Mouse (Mus musculus) midbrain, embryonic 15.5 days (tissue): ENCODE data around the gene Sf1. TPM values are rescaled to one million over a fixed set of nuclear protein-coding genes. Genes with fewer than 3 reads are reported as not detected.
A peak's percentile ranks its signal among the peaks of the same experiment; 100 is the strongest.

Experiments
- ATAC-seq: fragments of 200-750 bp; cut with Nextera tagmentation; replicated peaks from 2 replicates; pipeline ENCODE4 v1.8.0; 2017; ENCODE audit warnings: moderate TSS enrichment
- H3K27ac ChIP-seq: fragments of 300-500 bp; sonication (generic); 2 replicates; pipeline ENCODE4 v1.5.1; 2015; ENCODE audit warnings: mild to moderate bottlenecking, inconsistent platforms
- H3K27me3 ChIP-seq: fragments of 300-500 bp; sonication (generic); replicated peaks from 2 replicates; pipeline ENCODE4 v1.6.1; 2015; ENCODE audit warnings: inconsistent platforms
- H3K36me3 ChIP-seq: fragments of 300-500 bp; sonication (generic); replicated peaks from 2 replicates; pipeline ENCODE4 v1.6.1; 2015; ENCODE audit warnings: inconsistent platforms
- H3K4me1 ChIP-seq: fragments of 300-500 bp; sonication (generic); 2 replicates; pipeline ENCODE4 v1.6.1; 2015; ENCODE audit warnings: inconsistent platforms
- H3K4me2 ChIP-seq: fragments of 300-500 bp; sonication (generic); 2 replicates; pipeline ENCODE4 v1.6.1; 2015; ENCODE audit warnings: inconsistent platforms, mild to moderate bottlenecking, moderate library complexity
- H3K4me3 ChIP-seq: fragments of 300-500 bp; sonication (generic); 2 replicates; pipeline ENCODE4 v1.5.1; 2015; ENCODE audit warnings: mild to moderate bottlenecking, inconsistent platforms
- H3K9ac ChIP-seq: fragments of 300-500 bp; sonication (generic); 2 replicates; pipeline ENCODE4 v1.6.1; 2015; ENCODE audit warnings: mild to moderate bottlenecking, inconsistent platforms
- H3K9me3 ChIP-seq: fragments of 300-500 bp; sonication (generic); 2 replicates; pipeline ENCODE4 v1.6.1; 2016; ENCODE audit warnings: inconsistent platforms
- WGBS: fragments of 180-500 bp; shearing (Covaris S2); methylation state at CpG from one replicate; pipeline ENCODE4 v1.1.7; 2015; ENCODE audit warnings: mixed read lengths; 5-methylcytosine and 5-hydroxymethylcytosine counted together
- polyA plus RNA-seq: library from polyadenylated mRNA; unstranded; fragments of >200 nt; fragmentation: Nextera tagmentation; extraction: Ambion mirVana; gene quantifications from 2 replicates; pipeline ENCODE4 v1.2.1, GENCODE M21; 2015

Sf1 gene
- polyA plus RNA-seq, 1 experiment from 2014 or later: 112 TPM

- H3K27me3 ChIP-seq: no peaks in the 10 kb centered on the region
- peak; percentile 0; the same call in 1 of the 2 replicates for ATAC-seq
- peak overlapping the region; percentile 96 for H3K4me3 ChIP-seq
- peaks cover 28% of the 10 kb centered on the region for H3K36me3 ChIP-seq
- peak overlapping the region; percentile 99 for H3K27ac ChIP-seq
- H3K4me2 ChIP-seq: peak overlapping the region; percentile 88
- peak overlapping the region; percentile 99 for H3K9ac ChIP-seq
- H3K4me1 ChIP-seq: peaks cover 29% of the 10 kb centered on the region
- no peaks in the 10 kb centered on the region for H3K9me3 ChIP-seq
- under 1% methylated on average over 55 of the region's 55 CpGs for WGBS
Observed at GRCm38 (mm10) chr19:6364317-6364725, 831 bp downstream of the Sf1 start.

GRCm38 (mm10) chr19:6364842-6365241 is 1.4 kb downstream of the Sf1 start:
- H3K36me3 ChIP-seq: peaks cover 31% of the 10 kb centered on the region
- H3K4me3 ChIP-seq: peak overlapping the region; percentile 96
- H3K4me1 ChIP-seq: peaks cover 29% of the 10 kb centered on the region
- no peaks in the 10 kb centered on the region for H3K9me3 ChIP-seq
- H3K4me2 ChIP-seq: peak overlapping the region; percentile 88
- no peaks in the 10 kb centered on the region for H3K27me3 ChIP-seq
- no peak overlapping the region for H3K27ac ChIP-seq
- 5% methylated on average over 2 of the region's 2 CpGs for WGBS
- H3K9ac ChIP-seq: peak overlapping the region; percentile 99
- ATAC-seq: no peak

- Histone ChIP-seq H3K27ac (no peak overlapping the region), H3K9me3 (no peaks in the 10 kb centered on the region), H3K4me2 (no peak overlapping the region), H3K4me3 (no peak overlapping the region), H3K27me3 (no peaks in the 10 kb centered on the region), H3K9ac (no peak overlapping the region), H3K4me1 (peaks cover 16% of the 10 kb centered on the region), H3K36me3 (peaks cover 77% of the 10 kb centered on the region)
- ATAC-seq: no peak
- WGBS: 93% methylated on average over 2 of the region's 2 CpGs
Observed at GRCm38 (mm10) chr19:6370175-6370574, 6.7 kb downstream of the Sf1 start.

- Histone ChIP-seq H3K4me2 (no peak overlapping the region), H3K36me3 (peaks cover 81% of the 10 kb centered on the region), H3K9me3 (no peaks in the 10 kb centered on the region), H3K4me3 (no peak overlapping the region), H3K4me1 (peaks cover 5% of the 10 kb centered on the region; the same call in 1 of the 2 replicates), H3K27me3 (no peaks in the 10 kb centered on the region), H3K27ac (no peak overlapping the region), H3K9ac (no peak overlapping the region)
- no peak for ATAC-seq
- WGBS: 91% methylated on average over 3 of the region's 3 CpGs
Observed at GRCm38 (mm10) chr19:6372433-6372832, 8.9 kb downstream of the Sf1 start.

GRCm38 (mm10) chr19:6373539-6374400 is 10.3 kb downstream of the Sf1 start:
- H3K9me3 ChIP-seq: no peaks in the 10 kb centered on the region
- H3K9ac ChIP-seq: no peak overlapping the region
- H3K27ac ChIP-seq: no peak overlapping the region
- WGBS: 66% methylated on average over 12 of the region's 12 CpGs
- no peak overlapping the region for H3K4me3 ChIP-seq
- H3K4me2 ChIP-seq: no peak overlapping the region
- H3K27me3 ChIP-seq: no peaks in the 10 kb centered on the region
- ATAC-seq: 0 out of 2 replicates have a peak, but pooled peaks have one; percentile 27
- H3K36me3 ChIP-seq: peaks cover 74% of the 10 kb centered on the region
- H3K4me1 ChIP-seq: no peaks in the 10 kb centered on the region

- no peak overlapping the region for H3K27ac ChIP-seq
- no peaks in the 10 kb centered on the region for H3K27me3 ChIP-seq
- peaks cover 70% of the 10 kb centered on the region for H3K36me3 ChIP-seq
- no peaks in the 10 kb centered on the region for H3K4me1 ChIP-seq
- WGBS: 99% methylated on average over 10 of the region's 10 CpGs
- ATAC-seq: no peak
- H3K4me3 ChIP-seq: no peak overlapping the region
- no peaks in the 10 kb centered on the region for H3K9me3 ChIP-seq
- no peak overlapping the region for H3K9ac ChIP-seq
- H3K4me2 ChIP-seq: no peak overlapping the region
Observed at GRCm38 (mm10) chr19:6374571-6374970, 11.1 kb downstream of the Sf1 start.

GRCm38 (mm10) chr19:6375423-6376254 is 12.1 kb downstream of the Sf1 start:
- no peak; the same call in 1 of the 2 replicates for ATAC-seq
- Histone ChIP-seq H3K27me3 (no peaks in the 10 kb centered on the region), H3K4me3 (no peak overlapping the region), H3K4me1 (no peaks in the 10 kb centered on the region), H3K36me3 (peaks cover 63% of the 10 kb centered on the region), H3K27ac (no peak overlapping the region), H3K9ac (no peak overlapping the region), H3K9me3 (no peaks in the 10 kb centered on the region), H3K4me2 (no peak overlapping the region)
- WGBS: 90% methylated on average over 38 of the region's 42 CpGs

- no peaks in the 10 kb centered on the region for H3K4me1 ChIP-seq
- peaks cover 57% of the 10 kb centered on the region for H3K36me3 ChIP-seq
- no peak overlapping the region for H3K4me2 ChIP-seq
- no peak overlapping the region for H3K27ac ChIP-seq
- ATAC-seq: no peak
- no peak overlapping the region for H3K4me3 ChIP-seq
- no peaks in the 10 kb centered on the region for H3K9me3 ChIP-seq
- no peak overlapping the region for H3K9ac ChIP-seq
- WGBS: 73% methylated on average over 14 of the region's 14 CpGs
- no peaks in the 10 kb centered on the region for H3K27me3 ChIP-seq
Observed at GRCm38 (mm10) chr19:6376255-6376564, 12.7 kb downstream of the Sf1 start.

- H3K4me1 ChIP-seq: no peaks in the 10 kb centered on the region
- no peak overlapping the region for H3K4me3 ChIP-seq
- no peak for ATAC-seq
- no peak overlapping the region for H3K27ac ChIP-seq
- H3K4me2 ChIP-seq: no peak overlapping the region
- H3K9me3 ChIP-seq: no peaks in the 10 kb centered on the region
- peaks cover 53% of the 10 kb centered on the region for H3K36me3 ChIP-seq
- no peaks in the 10 kb centered on the region for H3K27me3 ChIP-seq
- WGBS: 86% methylated on average over 2 of the region's 2 CpGs
- H3K9ac ChIP-seq: no peak overlapping the region
Observed at GRCm38 (mm10) chr19:6376643-6377042, 13.2 kb downstream of the Sf1 start.

GRCm38 (mm10) chr19:6377327-6378040 is 14.0 kb downstream of the Sf1 start:
- Histone ChIP-seq H3K9me3 (no peaks in the 10 kb centered on the region), H3K9ac (peak overlapping the region; percentile 2; the same call in 1 of the 2 replicates), H3K4me3 (no peak overlapping the region), H3K4me1 (no peaks in the 10 kb centered on the region), H3K36me3 (peaks cover 44% of the 10 kb centered on the region), H3K27me3 (no peaks in the 10 kb centered on the region), H3K4me2 (no peak overlapping the region), H3K27ac (no peak overlapping the region)
- WGBS: 53% methylated on average over 11 of the region's 11 CpGs
- no peak for ATAC-seq

GRCm38 (mm10) chr19:6380411-6381166 is 17.1 kb downstream of the Sf1 start:
- WGBS: 96% methylated on average over 9 of the region's 9 CpGs
- no peak overlapping the region for H3K4me3 ChIP-seq
- H3K4me2 ChIP-seq: no peak overlapping the region
- H3K27ac ChIP-seq: no peak overlapping the region
- no peaks in the 10 kb centered on the region for H3K27me3 ChIP-seq
- no peaks in the 10 kb centered on the region for H3K9me3 ChIP-seq
- H3K36me3 ChIP-seq: peaks cover 20% of the 10 kb centered on the region
- H3K4me1 ChIP-seq: no peaks in the 10 kb centered on the region
- ATAC-seq: no peak
- no peak overlapping the region for H3K9ac ChIP-seq
